ENCODE assay signal across 21 mouse cellular contexts in genomic region chr1:179217036-179217435, GRCm38 (mm10).
DNase-seq lines count a peak whose midpoint lies in the region; ATAC-seq lines count a peak whose summit lies in the region.
"Had no signal": no experiment of that assay in that cellular context is flagged by ENCODE, and none has a peak within 500 bp of the region (broad histone marks: within the 10 kb centered on the region; RNA-seq: fewer than 3 reads in every experiment).

No protein-coding gene starts in this region.

- peak overlapping the region; percentile 25; the same call in 1 of the 2 replicates for H3K27ac ChIP-seq in lung, embryonic 15.5 days
- H3K27ac ChIP-seq: gastrocnemius, adult 2 months; macrophage; midbrain, embryonic 13.5 days had no signal

- no peak overlapping the region for H3K9ac ChIP-seq in lung, embryonic 15.5 days
- H3K9ac ChIP-seq: forebrain, postnatal 0 days; midbrain, embryonic 13.5 days had no signal

- H3K36me3 ChIP-seq in lung, embryonic 15.5 days, result no peaks in the 10 kb centered on the region
- H3K36me3 ChIP-seq: G1E; midbrain, embryonic 13.5 days had no signal

- no peak for DNase-seq in cerebellum, postnatal 10 days
- DNase-seq in lung, postnatal 36 days, result no peak
- peak; percentile 5 for DNase-seq in adipocyte (ENCODE audit: low spot score)
- peak; percentile 10 to 13 for DNase-seq in cerebellum, postnatal 36 days
- DNase-seq in left cerebral cortex, adult 9 months (ENCODE audit: low spot score in 2 of 2), result no peak
- no peak for DNase-seq in urinary bladder, postnatal 4 days (ENCODE audit: low spot score in 2 of 2)
- DNase-seq: forebrain, postnatal 0 days; gastrocnemius, adult 2 months; kidney, adult 8-10 months; kidney, postnatal 36 days; right cerebral cortex, adult 18-20 months; thymus, adult 2 months had no signal

- H3K4me3 ChIP-seq in lung, embryonic 15.5 days, result no peak overlapping the region
- H3K4me3 ChIP-seq: gastrocnemius, adult 2 months; midbrain, embryonic 13.5 days; myocyte had no signal

- 18% methylated on average over 4 of the region's 4 CpGs for WGBS in lung, embryonic 15.5 days

- no peaks in the 10 kb centered on the region for H3K27me3 ChIP-seq in lung, embryonic 15.5 days

- peak; percentile 45; the same call in 1 of the 2 replicates for ATAC-seq in cerebellum, adult (ENCODE audit: insufficient number of reproducible peaks, low FRiP score, low TSS enrichment)
- ATAC-seq in lung, embryonic 15.5 days (ENCODE audit: borderline replicate concordance, extremely low read depth, low FRiP score, low TSS enrichment), result no peak
- ATAC-seq: CD4-positive, CD25-positive, alpha-beta regulatory T cell, adult 4 months; forebrain, postnatal 0 days; inflammation-experienced regulatory T-cells, adult 6 months; midbrain, embryonic 13.5 days had no signal

- H3K4me1 ChIP-seq in lung, embryonic 15.5 days, result peaks cover 17% of the 10 kb centered on the region

- no peak overlapping the region for H3K4me2 ChIP-seq in lung, embryonic 15.5 days
- H3K4me2 ChIP-seq: liver, embryonic 11.5 days; midbrain, embryonic 13.5 days had no signal

- H3K9me3 ChIP-seq in lung, embryonic 15.5 days, result no peaks in the 10 kb centered on the region
- H3K9me3 ChIP-seq: G1E; midbrain, embryonic 13.5 days had no signal

Comparison
In these comparisons a context has a peak if more than half of its experiments do, and no peak if none do; other contexts are left out.
1. DNase-seq: peak in adipocyte (single experiment) and cerebellum, postnatal 36 days (2 of 2); none in cerebellum, postnatal 10 days (0 of 2), lung, postnatal 36 days (single experiment), left cerebral cortex, adult 9 months (0 of 2) and urinary bladder, postnatal 4 days (0 of 2).